Mouse (Mus musculus): ENCODE data around the gene Rexo5.

Gene Rexo5

GRCm38 (mm10) chr7:119860971-119861334 is 67.1 kb downstream of the Rexo5 start:
- Histone ChIP-seq H3K4me1 (replicated peaks; ENCODE audit: low read depth, low read length) (peaks cover 94% of the 10 kb centered on the region), H3K27me3 (ENCODE audit: insufficient read depth, low read length) (no peaks in the 10 kb centered on the region), H3K4me3 (replicated peaks; ENCODE audit: low read length) (peak overlapping the region; percentile 61), H3K36me3 (ENCODE audit: insufficient read depth, low read length) (peaks cover 55% of the 10 kb centered on the region), H3K9me3 (ENCODE audit: low read length) (no peaks in the 10 kb centered on the region)
- no peak for TF ChIP-seq NANOG (IDR thresholded peaks at IDR 0.05; ENCODE audit: borderline replicate concordance, low read length)
- TF ChIP-seq CTCF (conservative IDR thresholded peaks at IDR 0.05; ENCODE audit: low read length), result no peak
- no peak for TF ChIP-seq POU5F1 (IDR thresholded peaks at IDR 0.05; ENCODE audit: borderline replicate concordance, low read length)

GRCm38 (mm10) chr7:119861335-119862091 is 67.7 kb downstream of the Rexo5 start:
- no peak for TF ChIP-seq POU5F1 (IDR thresholded peaks at IDR 0.05; ENCODE audit: borderline replicate concordance, low read length)
- TF ChIP-seq NANOG (IDR thresholded peaks at IDR 0.05; ENCODE audit: borderline replicate concordance, low read length), result no peak
- TF ChIP-seq CTCF (conservative IDR thresholded peaks at IDR 0.05; ENCODE audit: low read length), result no peak
- Histone ChIP-seq H3K27me3 (ENCODE audit: insufficient read depth, low read length) (no peaks in the 10 kb centered on the region), H3K36me3 (ENCODE audit: insufficient read depth, low read length) (peaks cover 54% of the 10 kb centered on the region), H3K4me3 (replicated peaks; ENCODE audit: low read length) (peak overlapping the region; percentile 61), H3K9me3 (ENCODE audit: low read length) (no peaks in the 10 kb centered on the region), H3K4me1 (replicated peaks; ENCODE audit: low read depth, low read length) (peaks cover 93% of the 10 kb centered on the region)

- Histone ChIP-seq H3K4me3 (replicated peaks; ENCODE audit: low read length) (peak overlapping the region; percentile 61), H3K36me3 (ENCODE audit: insufficient read depth, low read length) (peaks cover 52% of the 10 kb centered on the region), H3K9me3 (ENCODE audit: low read length) (no peaks in the 10 kb centered on the region), H3K4me1 (replicated peaks; ENCODE audit: low read depth, low read length) (peaks cover 86% of the 10 kb centered on the region), H3K27me3 (ENCODE audit: insufficient read depth, low read length) (no peaks in the 10 kb centered on the region)
- TF ChIP-seq NANOG (IDR thresholded peaks at IDR 0.05; ENCODE audit: borderline replicate concordance, low read length), result no peak
These were observed 68.4 kb downstream of the Rexo5 start for GRCm38 (mm10) chr7:119862167-119862566.

GRCm38 (mm10) chr7:119864500-119864899 is 70.7 kb downstream of the Rexo5 start:
- H3K9me3 ChIP-seq (ENCODE audit: low read length), result no peaks in the 10 kb centered on the region

GRCm38 (mm10) chr7:119866136-119866535 is 72.3 kb downstream of the Rexo5 start:
- Histone ChIP-seq H3K4me3 (replicated peaks; ENCODE audit: low read length) (no peak overlapping the region), H3K9me3 (ENCODE audit: low read length) (no peaks in the 10 kb centered on the region), H3K4me1 (replicated peaks; ENCODE audit: low read depth, low read length) (peaks cover 53% of the 10 kb centered on the region), H3K36me3 (ENCODE audit: insufficient read depth, low read length) (peaks cover 45% of the 10 kb centered on the region), H3K27me3 (ENCODE audit: insufficient read depth, low read length) (no peaks in the 10 kb centered on the region)
- no peak for TF ChIP-seq CTCF (conservative IDR thresholded peaks at IDR 0.05; ENCODE audit: low read length)
- TF ChIP-seq NANOG (IDR thresholded peaks at IDR 0.05; ENCODE audit: borderline replicate concordance, low read length), result no peak
- no peak for TF ChIP-seq POU5F1 (IDR thresholded peaks at IDR 0.05; ENCODE audit: borderline replicate concordance, low read length)

More at GRCm38 (mm10) chr7:119864500-119864899, 70.7 kb downstream of the Rexo5 start:
- TF ChIP-seq NANOG (IDR thresholded peaks at IDR 0.05; ENCODE audit: borderline replicate concordance, low read length) (no peak), CTCF (conservative IDR thresholded peaks at IDR 0.05; ENCODE audit: low read length) (no peak), POU5F1 (IDR thresholded peaks at IDR 0.05; ENCODE audit: borderline replicate concordance, low read length) (no peak)
- Histone ChIP-seq H3K27me3 (ENCODE audit: insufficient read depth, low read length) (no peaks in the 10 kb centered on the region), H3K4me3 (replicated peaks; ENCODE audit: low read length) (no peak overlapping the region), H3K4me1 (replicated peaks; ENCODE audit: low read depth, low read length) (peaks cover 69% of the 10 kb centered on the region), H3K36me3 (ENCODE audit: insufficient read depth, low read length) (peaks cover 41% of the 10 kb centered on the region)

- Histone ChIP-seq H3K9me3 (ENCODE audit: low read length) (no peaks in the 10 kb centered on the region), H3K4me3 (replicated peaks; ENCODE audit: low read length) (no peak overlapping the region), H3K36me3 (ENCODE audit: insufficient read depth, low read length) (peaks cover 44% of the 10 kb centered on the region), H3K27me3 (ENCODE audit: insufficient read depth, low read length) (no peaks in the 10 kb centered on the region), H3K4me1 (replicated peaks; ENCODE audit: low read depth, low read length) (peaks cover 19% of the 10 kb centered on the region)
- TF ChIP-seq NANOG (IDR thresholded peaks at IDR 0.05; ENCODE audit: borderline replicate concordance, low read length), result no peak
- no peak for TF ChIP-seq CTCF (conservative IDR thresholded peaks at IDR 0.05; ENCODE audit: low read length)
- TF ChIP-seq POU5F1 (IDR thresholded peaks at IDR 0.05; ENCODE audit: borderline replicate concordance, low read length), result no peak
These were observed 78.4 kb downstream of the Rexo5 start for GRCm38 (mm10) chr7:119872204-119872603.

GRCm38 (mm10) chr7:119873050-119873449 is 79.2 kb downstream of the Rexo5 start:
- Histone ChIP-seq H3K4me3 (replicated peaks; ENCODE audit: low read length) (no peak overlapping the region), H3K4me1 (replicated peaks; ENCODE audit: low read depth, low read length) (peaks cover 19% of the 10 kb centered on the region), H3K36me3 (ENCODE audit: insufficient read depth, low read length) (peaks cover 47% of the 10 kb centered on the region), H3K27me3 (ENCODE audit: insufficient read depth, low read length) (no peaks in the 10 kb centered on the region), H3K9me3 (ENCODE audit: low read length) (no peaks in the 10 kb centered on the region)
- TF ChIP-seq NANOG (IDR thresholded peaks at IDR 0.05; ENCODE audit: borderline replicate concordance, low read length) (no peak), POU5F1 (IDR thresholded peaks at IDR 0.05; ENCODE audit: borderline replicate concordance, low read length) (no peak), CTCF (conservative IDR thresholded peaks at IDR 0.05; ENCODE audit: low read length) (no peak)

- Histone ChIP-seq H3K27me3 (ENCODE audit: insufficient read depth, low read length) (no peaks in the 10 kb centered on the region), H3K4me3 (replicated peaks; ENCODE audit: low read length) (no peak overlapping the region)
These were observed 82.1 kb downstream of the Rexo5 start for GRCm38 (mm10) chr7:119875776-119876440.

More at GRCm38 (mm10) chr7:119875776-119876440, 82.1 kb downstream of the Rexo5 start:
- no peaks in the 10 kb centered on the region for H3K9me3 ChIP-seq (ENCODE audit: low read length)
- peaks cover 49% of the 10 kb centered on the region for H3K36me3 ChIP-seq (ENCODE audit: insufficient read depth, low read length)
- TF ChIP-seq POU5F1 (IDR thresholded peaks at IDR 0.05; ENCODE audit: borderline replicate concordance, low read length) (no peak), NANOG (IDR thresholded peaks at IDR 0.05; ENCODE audit: borderline replicate concordance, low read length) (no peak), CTCF (conservative IDR thresholded peaks at IDR 0.05; ENCODE audit: low read length) (no peak)
- peaks cover 17% of the 10 kb centered on the region for H3K4me1 ChIP-seq (replicated peaks; ENCODE audit: low read depth, low read length)
